Mouse (Mus musculus): ENCODE measurements at regions not wholly inside any gene's neighbourhood (a gene's known extent, or its start where the extent isn't known, plus 50 kb on each side); places are given as distances from the start of the nearest gene placed in this dataset.

DNA sequence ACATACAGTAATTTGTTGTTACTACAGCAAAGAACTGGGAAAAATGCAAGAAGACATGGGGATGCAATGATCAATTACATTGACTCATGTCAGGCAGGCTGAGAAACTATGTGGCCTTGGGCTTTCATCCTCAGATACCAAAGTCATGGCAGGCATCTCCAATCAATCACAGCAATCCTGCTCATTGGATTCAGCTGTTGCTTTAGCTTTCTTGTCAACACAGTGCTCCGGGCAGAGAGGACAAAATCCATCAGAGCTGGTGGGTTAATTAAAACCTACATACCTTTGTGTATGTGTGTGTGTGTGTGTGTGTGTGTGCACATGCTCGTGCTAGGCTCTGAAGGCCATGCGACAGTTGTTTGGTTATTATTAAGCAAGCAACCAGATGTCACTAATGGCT, 119.2 kb upstream of the Elac2 start:
- ATAC-seq: no peak
- H3K9me3 ChIP-seq (ENCODE audit: control insufficient read depth, low read length): no peaks in the 10 kb centered on the region
- no peak overlapping the region for H3K9ac ChIP-seq (ENCODE audit: low read depth, low read length)
- 39% methylated on average over 3 of the region's 3 CpGs for WGBS
- no peaks in the 10 kb centered on the region for H3K27me3 ChIP-seq (replicated peaks; ENCODE audit: control insufficient read depth, insufficient read depth, low read length)
- H3K4me3 ChIP-seq (ENCODE audit: low read length): no peak overlapping the region
- H3K4me2 ChIP-seq (ENCODE audit: low read depth, low read length): no peak overlapping the region
- H3K4me1 ChIP-seq (ENCODE audit: control insufficient read depth, insufficient read depth, low read length): no peaks in the 10 kb centered on the region
- H3K27ac ChIP-seq (ENCODE audit: low read length): no peak overlapping the region
- H3K36me3 ChIP-seq (ENCODE audit: control insufficient read depth, insufficient read depth, low read length): no peaks in the 10 kb centered on the region

DNA sequence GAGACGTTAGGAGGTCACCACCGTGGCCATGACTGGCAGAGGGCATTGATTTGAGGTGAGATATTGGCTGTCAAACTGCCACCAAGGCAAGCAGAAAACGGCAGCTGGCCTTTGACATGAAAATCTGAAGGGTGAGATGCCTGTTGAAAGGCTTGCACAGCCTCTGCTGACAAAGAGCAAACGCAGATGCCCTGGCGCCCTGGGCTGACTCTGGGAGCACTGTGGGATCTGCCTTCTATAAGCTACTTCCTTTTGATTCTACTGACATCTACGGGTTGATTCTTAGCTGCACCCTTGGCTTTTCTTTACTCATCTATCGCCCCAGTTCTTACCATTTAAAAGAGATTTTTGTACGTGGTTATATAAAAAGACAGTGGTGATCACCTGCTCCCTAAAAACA, 98.2 kb upstream of the Elac2 start:
- H3K9ac ChIP-seq (ENCODE audit: low read depth, low read length): no peak overlapping the region
- no peaks in the 10 kb centered on the region for H3K36me3 ChIP-seq (ENCODE audit: control insufficient read depth, insufficient read depth, low read length)
- H3K27ac ChIP-seq (ENCODE audit: low read length): no peak overlapping the region
- no peak for ATAC-seq
- H3K27me3 ChIP-seq (replicated peaks; ENCODE audit: control insufficient read depth, insufficient read depth, low read length): no peaks in the 10 kb centered on the region
- no peak overlapping the region for H3K4me2 ChIP-seq (ENCODE audit: low read depth, low read length)
- no peaks in the 10 kb centered on the region for H3K9me3 ChIP-seq (ENCODE audit: control insufficient read depth, low read length)
- H3K4me3 ChIP-seq (ENCODE audit: low read length): no peak overlapping the region
- whole genome bisulfite sequencing: 26% methylated on average over 8 of the region's 8 CpGs
- H3K4me1 ChIP-seq (ENCODE audit: control insufficient read depth, insufficient read depth, low read length): no peaks in the 10 kb centered on the region

DNA sequence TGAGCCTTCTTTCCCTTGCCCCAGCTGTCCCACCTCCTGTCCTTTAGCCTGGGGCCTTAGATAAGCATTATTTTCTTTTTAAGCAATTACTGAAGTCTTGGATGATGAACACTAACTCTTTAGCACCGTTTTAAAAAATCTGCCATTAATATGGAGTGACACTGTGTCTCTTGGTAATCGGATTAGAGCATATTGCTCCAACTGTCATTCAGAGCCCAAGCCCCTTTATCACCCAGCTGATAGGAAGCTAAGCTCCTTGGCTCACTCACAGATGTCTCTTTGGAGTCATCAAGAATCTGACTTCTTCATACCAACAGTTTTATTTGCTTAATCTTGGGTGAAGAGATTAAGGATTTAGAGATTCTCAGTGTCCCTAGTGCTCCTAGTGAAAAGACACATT, 94.3 kb upstream of the Elac2 start:
- WGBS: 56% methylated on average over 2 of the region's 2 CpGs
- H3K4me1 ChIP-seq (ENCODE audit: control insufficient read depth, insufficient read depth, low read length): no peaks in the 10 kb centered on the region
- no peak overlapping the region for H3K4me3 ChIP-seq (ENCODE audit: low read length)
- ATAC-seq: no peak
- H3K9me3 ChIP-seq (ENCODE audit: control insufficient read depth, low read length): no peaks in the 10 kb centered on the region
- no peaks in the 10 kb centered on the region for H3K27me3 ChIP-seq (replicated peaks; ENCODE audit: control insufficient read depth, insufficient read depth, low read length)
- no peaks in the 10 kb centered on the region for H3K36me3 ChIP-seq (ENCODE audit: control insufficient read depth, insufficient read depth, low read length)
- H3K27ac ChIP-seq (ENCODE audit: low read length): no peak overlapping the region
- no peak overlapping the region for H3K9ac ChIP-seq (ENCODE audit: low read depth, low read length)
- no peak overlapping the region for H3K4me2 ChIP-seq (ENCODE audit: low read depth, low read length)

DNA sequence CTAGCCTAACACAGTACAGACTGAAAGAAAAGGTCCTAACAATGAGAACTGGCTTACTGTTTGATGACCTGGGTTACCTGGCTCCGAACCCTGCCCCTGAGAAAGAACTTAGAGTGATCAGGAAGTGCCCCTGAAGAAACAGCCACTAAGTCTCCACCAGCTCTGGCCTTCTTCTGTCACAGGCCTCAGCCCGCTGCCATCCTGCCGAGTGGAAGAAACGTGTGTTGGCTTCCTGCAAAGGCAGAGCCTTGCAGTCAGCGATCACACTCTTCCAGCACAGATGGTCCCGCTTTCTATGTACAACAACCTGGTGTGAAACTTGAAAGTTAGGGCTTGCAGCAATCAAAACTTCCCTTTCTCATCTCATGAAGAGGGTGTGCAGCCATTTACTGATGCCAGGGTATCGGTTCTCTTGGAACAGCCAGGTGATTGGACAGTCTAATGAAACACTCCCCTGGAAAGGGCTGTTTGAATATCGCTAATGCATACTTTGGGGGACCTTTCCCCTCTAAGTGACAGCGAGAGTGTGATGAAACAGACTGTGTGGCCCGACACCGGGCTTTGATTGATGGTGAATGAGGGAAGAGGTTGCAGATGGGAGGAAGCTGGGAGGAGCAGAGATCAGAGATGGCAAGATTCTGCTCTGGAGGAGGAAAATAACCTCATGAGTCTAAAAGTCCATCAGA, 89.4 kb upstream of the Elac2 start:
- no peaks in the 10 kb centered on the region for H3K36me3 ChIP-seq (ENCODE audit: control insufficient read depth, insufficient read depth, low read length)
- no peaks in the 10 kb centered on the region for H3K9me3 ChIP-seq (ENCODE audit: control insufficient read depth, low read length)
- no peak overlapping the region for H3K9ac ChIP-seq (ENCODE audit: low read depth, low read length)
- no peak for ATAC-seq
- WGBS: 50% methylated on average over 11 of the region's 11 CpGs
- H3K4me1 ChIP-seq (ENCODE audit: control insufficient read depth, insufficient read depth, low read length): no peaks in the 10 kb centered on the region
- H3K4me3 ChIP-seq (ENCODE audit: low read length): no peak overlapping the region
- H3K27me3 ChIP-seq (replicated peaks; ENCODE audit: control insufficient read depth, insufficient read depth, low read length): no peaks in the 10 kb centered on the region
- H3K4me2 ChIP-seq (ENCODE audit: low read depth, low read length): no peak overlapping the region
- H3K27ac ChIP-seq (ENCODE audit: low read length): no peak overlapping the region

DNA sequence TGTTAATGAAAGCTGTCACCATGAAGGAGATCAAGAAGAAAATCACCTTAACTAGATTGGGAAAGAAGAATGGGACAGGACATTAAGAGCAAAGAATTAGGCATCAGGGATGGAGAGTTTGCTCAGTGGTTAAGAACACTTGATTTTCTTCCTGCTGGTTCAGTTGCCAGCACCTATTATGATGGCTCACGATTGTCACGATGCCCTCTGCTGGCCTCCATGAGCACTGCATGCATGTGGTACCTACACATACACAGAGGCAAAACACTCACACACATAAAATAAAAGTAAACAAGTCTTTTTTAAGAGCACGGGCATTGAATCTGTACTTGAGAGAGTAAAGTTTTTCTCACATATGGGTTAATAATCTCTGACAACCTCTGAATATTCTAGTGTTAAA, 88.1 kb upstream of the Elac2 start:
- Histone ChIP-seq H3K36me3 (ENCODE audit: control insufficient read depth, insufficient read depth, low read length) (no peaks in the 10 kb centered on the region), H3K27ac (ENCODE audit: low read length) (no peak overlapping the region), H3K4me1 (ENCODE audit: control insufficient read depth, insufficient read depth, low read length) (no peaks in the 10 kb centered on the region), H3K27me3 (replicated peaks; ENCODE audit: control insufficient read depth, insufficient read depth, low read length) (no peaks in the 10 kb centered on the region), H3K9ac (ENCODE audit: low read depth, low read length) (no peak overlapping the region), H3K4me3 (ENCODE audit: low read length) (no peak overlapping the region), H3K4me2 (ENCODE audit: low read depth, low read length) (no peak overlapping the region), H3K9me3 (ENCODE audit: control insufficient read depth, low read length) (no peaks in the 10 kb centered on the region)
- ATAC-seq: no peak
- WGBS: 44% methylated on average over 3 of the region's 3 CpGs

DNA sequence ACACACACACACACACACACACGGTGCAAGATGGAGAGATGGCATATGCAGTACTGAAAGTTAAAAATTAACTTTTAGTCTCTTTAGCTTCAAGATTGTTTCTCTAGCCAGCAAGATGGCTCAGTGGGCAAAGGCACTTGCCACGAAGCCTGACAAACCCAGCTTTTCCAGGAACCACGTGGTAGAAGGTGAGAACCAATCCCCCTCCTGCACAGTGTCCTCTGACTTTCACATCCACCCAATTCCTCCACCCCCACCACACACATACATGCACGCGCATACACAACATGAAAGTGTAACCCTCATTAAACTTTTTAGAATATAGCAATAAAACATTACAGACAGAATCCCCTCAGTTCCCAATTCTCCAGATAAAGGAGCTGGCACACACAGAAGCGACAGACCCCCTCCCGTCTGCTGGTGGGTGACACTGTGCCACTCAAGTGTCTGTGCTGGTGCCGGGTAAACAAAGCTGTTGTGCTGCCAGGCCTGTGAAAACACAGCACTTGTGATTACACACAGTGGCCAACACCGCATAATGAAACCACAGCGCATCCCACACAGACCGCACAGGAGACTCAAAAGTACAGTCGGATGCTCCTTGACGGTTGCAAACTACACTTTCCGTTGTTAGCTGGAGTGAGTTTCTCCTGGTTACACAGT, 82.9 kb upstream of the Elac2 start:
- H3K4me1 ChIP-seq (ENCODE audit: control insufficient read depth, insufficient read depth, low read length): no peaks in the 10 kb centered on the region
- ATAC-seq: no peak
- 80% methylated on average over 14 of the region's 14 CpGs for WGBS
- no peak overlapping the region for H3K27ac ChIP-seq (ENCODE audit: low read length)
- no peak overlapping the region for H3K9ac ChIP-seq (ENCODE audit: low read depth, low read length)
- H3K4me3 ChIP-seq (ENCODE audit: low read length): no peak overlapping the region
- H3K9me3 ChIP-seq (ENCODE audit: control insufficient read depth, low read length): no peaks in the 10 kb centered on the region
- H3K4me2 ChIP-seq (ENCODE audit: low read depth, low read length): no peak overlapping the region
- no peaks in the 10 kb centered on the region for H3K36me3 ChIP-seq (ENCODE audit: control insufficient read depth, insufficient read depth, low read length)
- no peaks in the 10 kb centered on the region for H3K27me3 ChIP-seq (replicated peaks; ENCODE audit: control insufficient read depth, insufficient read depth, low read length)

DNA sequence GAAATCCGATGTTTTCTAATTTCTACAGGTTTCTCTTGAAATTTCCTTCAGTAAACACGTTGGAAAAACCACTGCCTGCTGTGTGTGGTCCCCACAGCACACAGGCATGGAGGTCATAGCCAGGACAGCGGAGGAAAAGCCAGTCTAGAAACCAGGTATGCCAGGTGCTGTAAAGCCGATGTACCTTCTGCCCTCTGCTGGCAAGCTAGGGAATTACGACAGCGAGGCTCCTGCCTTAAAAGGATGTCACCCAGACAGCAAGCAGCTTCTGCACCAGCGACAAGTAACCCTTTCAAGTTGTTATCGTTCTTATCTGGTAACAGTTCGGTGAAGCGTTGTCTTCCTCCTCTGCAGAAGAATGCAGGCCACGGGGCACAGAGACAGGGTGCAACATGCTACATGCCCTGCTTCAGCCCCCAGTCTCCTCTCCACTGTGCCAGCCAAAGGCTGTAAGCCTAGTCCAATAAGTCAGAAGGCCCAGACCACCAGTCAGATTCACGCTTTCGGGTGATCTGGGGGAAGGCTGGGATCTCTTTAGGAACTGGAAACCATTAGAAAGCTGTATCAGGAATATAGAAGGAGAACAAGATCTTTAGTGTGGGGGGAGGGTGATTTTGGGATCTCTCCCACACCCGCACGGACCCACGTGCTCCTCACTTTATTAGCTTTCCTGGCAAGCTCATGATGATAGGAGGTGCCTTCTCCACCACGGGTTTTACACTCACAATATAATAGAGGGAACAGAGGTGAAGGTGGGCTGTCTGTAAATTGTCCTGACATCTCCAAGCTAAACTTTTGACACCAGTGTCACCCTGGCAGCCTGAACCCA, 79.9 kb upstream of the Elac2 start:
- 25% methylated on average over 17 of the region's 17 CpGs for WGBS
- no peaks in the 10 kb centered on the region for H3K27me3 ChIP-seq (replicated peaks; ENCODE audit: control insufficient read depth, insufficient read depth, low read length)
- no peak overlapping the region for H3K4me3 ChIP-seq (ENCODE audit: low read length)
- H3K27ac ChIP-seq (ENCODE audit: low read length): no peak overlapping the region
- ATAC-seq: no peak
- no peaks in the 10 kb centered on the region for H3K36me3 ChIP-seq (ENCODE audit: control insufficient read depth, insufficient read depth, low read length)
- H3K4me2 ChIP-seq (ENCODE audit: low read depth, low read length): no peak overlapping the region
- no peak overlapping the region for H3K9ac ChIP-seq (ENCODE audit: low read depth, low read length)
- no peaks in the 10 kb centered on the region for H3K9me3 ChIP-seq (ENCODE audit: control insufficient read depth, low read length)
- no peaks in the 10 kb centered on the region for H3K4me1 ChIP-seq (ENCODE audit: control insufficient read depth, insufficient read depth, low read length)

DNA sequence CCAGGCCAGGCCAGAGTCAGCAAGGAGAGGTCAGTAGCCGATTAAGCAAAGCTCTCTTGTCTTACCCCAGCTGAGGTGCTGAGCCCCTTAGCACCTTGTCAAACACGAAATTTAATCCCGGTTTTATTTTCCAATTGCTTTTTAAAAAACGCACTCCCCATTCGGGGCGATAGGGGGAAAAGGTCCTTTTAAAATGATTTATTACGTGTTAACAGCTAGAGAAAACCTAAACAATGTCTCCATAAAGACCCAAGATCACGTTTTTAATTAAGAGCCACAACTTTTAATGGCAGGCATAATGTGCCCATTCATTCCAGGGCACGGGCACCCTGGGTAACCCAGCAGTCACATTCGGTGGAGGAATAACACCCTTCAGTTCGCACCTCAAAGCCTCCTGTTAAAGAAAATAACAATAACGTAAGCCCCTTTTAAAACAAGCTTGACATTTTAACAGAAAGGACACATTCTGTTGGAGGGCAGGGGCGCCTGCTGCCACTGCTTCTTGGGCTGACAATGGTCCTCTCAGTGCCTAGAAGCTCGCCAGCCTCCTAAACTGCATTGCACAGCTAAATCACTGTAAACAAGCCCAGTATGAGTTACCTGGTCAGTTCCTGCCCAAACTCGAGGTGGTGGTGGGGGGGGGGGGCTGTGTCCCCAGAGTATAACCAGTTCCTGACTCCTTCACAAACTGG, 79.1 kb upstream of the Elac2 start:
- no peaks in the 10 kb centered on the region for H3K4me1 ChIP-seq (ENCODE audit: control insufficient read depth, insufficient read depth, low read length)
- ATAC-seq: no peak
- H3K9ac ChIP-seq (ENCODE audit: low read depth, low read length): no peak overlapping the region
- H3K9me3 ChIP-seq (ENCODE audit: control insufficient read depth, low read length): no peaks in the 10 kb centered on the region
- no peak overlapping the region for H3K27ac ChIP-seq (ENCODE audit: low read length)
- no peaks in the 10 kb centered on the region for H3K36me3 ChIP-seq (ENCODE audit: control insufficient read depth, insufficient read depth, low read length)
- 61% methylated on average over 15 of the region's 15 CpGs for WGBS
- H3K27me3 ChIP-seq (replicated peaks; ENCODE audit: control insufficient read depth, insufficient read depth, low read length): no peaks in the 10 kb centered on the region
- no peak overlapping the region for H3K4me3 ChIP-seq (ENCODE audit: low read length)
- no peak overlapping the region for H3K4me2 ChIP-seq (ENCODE audit: low read depth, low read length)

DNA sequence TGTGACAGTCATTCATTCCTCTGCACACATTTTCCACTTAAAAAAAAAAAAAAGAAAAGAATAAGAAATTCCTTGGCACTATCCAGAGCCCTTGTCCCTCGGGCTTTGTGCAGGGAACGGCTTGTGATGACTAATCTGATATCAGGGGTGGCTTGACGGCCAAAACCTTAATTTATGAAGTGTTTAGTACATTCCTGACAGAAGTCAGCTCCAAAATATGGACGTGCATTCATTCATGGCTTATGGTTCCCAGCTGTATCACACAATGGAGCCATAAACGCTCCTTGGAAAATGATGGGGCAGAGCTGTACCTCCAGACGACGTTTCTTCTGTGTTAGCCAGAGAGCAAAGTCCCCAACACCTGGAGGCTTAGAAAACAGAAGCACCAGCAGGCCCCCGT, 62.1 kb upstream of the Elac2 start:
- ATAC-seq: no peak
- 45% methylated on average over 8 of the region's 8 CpGs for WGBS
- no peak overlapping the region for H3K9ac ChIP-seq (ENCODE audit: low read depth, low read length)
- H3K4me3 ChIP-seq (ENCODE audit: low read length): no peak overlapping the region
- H3K4me2 ChIP-seq (ENCODE audit: low read depth, low read length): no peak overlapping the region
- no peak overlapping the region for H3K27ac ChIP-seq (ENCODE audit: low read length)
- H3K27me3 ChIP-seq (replicated peaks; ENCODE audit: control insufficient read depth, insufficient read depth, low read length): no peaks in the 10 kb centered on the region
- H3K36me3 ChIP-seq (ENCODE audit: control insufficient read depth, insufficient read depth, low read length): no peaks in the 10 kb centered on the region
- no peaks in the 10 kb centered on the region for H3K9me3 ChIP-seq (ENCODE audit: control insufficient read depth, low read length)
- H3K4me1 ChIP-seq (ENCODE audit: control insufficient read depth, insufficient read depth, low read length): no peaks in the 10 kb centered on the region
